Comparison of ENCODE assay signal across 10 mouse cellular contexts in genomic region chr2:103556125-103556877, GRCm38 (mm10). TPM values are rescaled to one million over a fixed set of nuclear protein-coding genes. Genes with fewer than 3 reads are reported as not detected.
A peak's percentile ranks its signal among the peaks of the same experiment; 100 is the strongest.
DNase-seq lines count a peak whose midpoint lies in the region; ATAC-seq lines count a peak whose summit lies in the region.
"Had no signal": no experiment of that assay in that cellular context is flagged by ENCODE, and none has a peak within 500 bp of the region (broad histone marks: within the 10 kb centered on the region; RNA-seq: fewer than 3 reads in every experiment).

No protein-coding gene starts in this region.

- WGBS in intestine, embryonic 14.5 days: 55% methylated on average over 10 of the region's 10 CpGs
- WGBS in intestine, embryonic 16.5 days: 60% methylated on average over 10 of the region's 10 CpGs

- no peaks in the 10 kb centered on the region for H3K36me3 ChIP-seq in intestine, embryonic 14.5 days (ENCODE audit: control insufficient read depth, insufficient read depth, low read length)
- no peaks in the 10 kb centered on the region for H3K36me3 ChIP-seq in intestine, embryonic 16.5 days (ENCODE audit: control insufficient read depth, insufficient read depth, low read length)
- H3K36me3 ChIP-seq: limb, embryonic 13.5 days had no signal

- intact Hi-C loops in left cerebral cortex, postnatal 4 days (cut with DNase I): no loop called here

- ATAC-seq in intestine, embryonic 14.5 days (replicated peaks; ENCODE audit: low FRiP score, low TSS enrichment, low read depth): 0 out of 2 replicates have a peak, but pooled peaks have one; percentile 18
- no peak for ATAC-seq in intestine, embryonic 16.5 days

- H3K4me3 ChIP-seq in intestine, embryonic 14.5 days (ENCODE audit: low read depth, low read length): no peak overlapping the region
- H3K4me3 ChIP-seq in intestine, embryonic 16.5 days (ENCODE audit: low read length): no peak overlapping the region
- H3K4me3 ChIP-seq: limb, embryonic 13.5 days had no signal

- no peaks in the 10 kb centered on the region for H3K4me1 ChIP-seq in intestine, embryonic 14.5 days (replicated peaks; ENCODE audit: control insufficient read depth, insufficient read depth, low read length)
- H3K4me1 ChIP-seq in intestine, embryonic 16.5 days (ENCODE audit: control insufficient read depth, insufficient read depth, low read length): no peaks in the 10 kb centered on the region
- H3K4me1 ChIP-seq: limb, embryonic 13.5 days had no signal

- no peaks in the 10 kb centered on the region for H3K27me3 ChIP-seq in intestine, embryonic 14.5 days (replicated peaks; ENCODE audit: control insufficient read depth, insufficient read depth, low read length)
- no peaks in the 10 kb centered on the region for H3K27me3 ChIP-seq in intestine, embryonic 16.5 days (replicated peaks; ENCODE audit: control insufficient read depth, insufficient read depth, low read length)
- H3K27me3 ChIP-seq: limb, embryonic 13.5 days had no signal

- no peak overlapping the region for H3K4me2 ChIP-seq in intestine, embryonic 14.5 days (ENCODE audit: low read length)
- H3K4me2 ChIP-seq in intestine, embryonic 16.5 days (ENCODE audit: low read depth, low read length): no peak overlapping the region
- H3K4me2 ChIP-seq: limb, embryonic 13.5 days had no signal

- no peak overlapping the region for H3K9ac ChIP-seq in intestine, embryonic 14.5 days (ENCODE audit: low read length)
- no peak overlapping the region for H3K9ac ChIP-seq in intestine, embryonic 16.5 days (ENCODE audit: low read depth, low read length)
- H3K9ac ChIP-seq: limb, embryonic 13.5 days had no signal

- no peak overlapping the region for H3K27ac ChIP-seq in intestine, embryonic 14.5 days (ENCODE audit: low read depth)
- H3K27ac ChIP-seq in intestine, embryonic 16.5 days (ENCODE audit: low read length): no peak overlapping the region
- H3K27ac ChIP-seq: limb, embryonic 13.5 days had no signal

- no peaks in the 10 kb centered on the region for H3K9me3 ChIP-seq in intestine, embryonic 14.5 days (ENCODE audit: control insufficient read depth, low read length)
- H3K9me3 ChIP-seq in intestine, embryonic 16.5 days (ENCODE audit: control insufficient read depth, low read length): no peaks in the 10 kb centered on the region
- H3K9me3 ChIP-seq: limb, embryonic 13.5 days had no signal

- no peak for DNase-seq in intestine, embryonic 14.5 days (ENCODE audit: low spot score)
- DNase-seq in B cell, adult 2 months: peak; percentile 39 to 52
- peak; percentile 65 for DNase-seq in R1 (ENCODE audit: low read depth, low spot score)
- peak; percentile 50 for DNase-seq in kidney, postnatal 10 days
- no peak for DNase-seq in right cerebral cortex, postnatal 36 days (ENCODE audit: low spot score in 2 of 2)
- DNase-seq in ovary, postnatal 36 days (ENCODE audit: low spot score): no peak
- no peak for DNase-seq in left cerebral cortex, postnatal 4 days
- DNase-seq: gastrocnemius, postnatal 36 days had no signal

RNA-seq across cellular contexts. Expression of gene Abtb2, which starts 9.8 kb away (rescaled TPM):
- polyA plus RNA-seq in intestine, embryonic 14.5 days (2014; fragmentation: Nextera tagmentation; extraction: Ambion mirVana): 4.1 and 4.4 TPM in 2 replicates
- polyA plus RNA-seq in intestine, embryonic 16.5 days (2015; fragmentation: Nextera tagmentation; extraction: Ambion mirVana): 4.7 and 5.4 TPM in 2 replicates
- 10 to 100 TPM in 1 of 2 experiments, 1 to 10 TPM in 1; 9.5 to 11.9 TPM for total RNA-seq in left cerebral cortex, postnatal 4 days (2021)

Comparison
In these comparisons a context has a peak if more than half of its experiments do, and no peak if none do; other contexts are left out.
1. DNase-seq: peak in B cell, adult 2 months (2 of 2), R1 (single experiment) and kidney, postnatal 10 days (single experiment); none in intestine, embryonic 14.5 days (single experiment), right cerebral cortex, postnatal 36 days (0 of 2), ovary, postnatal 36 days (single experiment) and left cerebral cortex, postnatal 4 days (single experiment).